Mouse (Mus musculus): ENCODE data around the gene Tnfrsf13c. TPM values are rescaled to one million over a fixed set of nuclear protein-coding genes. Genes with fewer than 3 reads are reported as not detected.

The Tnfrsf13c gene
- total and polyA plus RNA-seq, 3 experiments, result 204 to 287 (median 257) TPM

- TF ChIP-seq PAX5 (IDR thresholded peaks at IDR 0.05; ENCODE audit: low read length) (no peak), HCFC1 (IDR thresholded peaks at IDR 0.05; ENCODE audit: low read depth, low read length) (no peak), ZKSCAN1 (IDR thresholded peaks at IDR 0.05; ENCODE audit: borderline replicate concordance, low read depth, low read length) (no peak), MAX (IDR thresholded peaks at IDR 0.05; ENCODE audit: low read length) (no peak)
These were observed 35.3 kb upstream of the Tnfrsf13c start (continued) for GRCm38 (mm10) chr15:82259510-82259909.

GRCm38 (mm10) chr15:82255944-82256383 lies 31.8 kb upstream of the Tnfrsf13c start:
- no peak overlapping the region for H3K27ac ChIP-seq (ENCODE audit: insufficient read depth, low read depth)
- H3K27me3 ChIP-seq (replicated peaks), result peaks cover 67% of the 10 kb centered on the region
- in situ Hi-C loops (cut with MboI; ENCODE audit: low pct_ligation_motif_present, low pct_unique_long_range_greater_than_20kb, low sequenced_read_pairs), result loop anchor here (25.0 kb wide), 1 partner anchor 831 kb away; the partner anchor contains the start of gene Serhl

GRCm38 (mm10) chr15:82255248-82255647 lies 31.1 kb upstream of the Tnfrsf13c start:
- dilution Hi-C loops (cut with MboI; ENCODE audit: extremely low pct_ligation_motif_present, extremely low pct_unique_long_range_greater_than_20kb, low sequenced_read_pairs), result no loop called here
- no peak overlapping the region for H3K4me2 ChIP-seq (ENCODE audit: insufficient read depth, low read depth, poor library complexity, severe bottlenecking)
- H3K36me3 ChIP-seq (replicated peaks in 1 of 2; ENCODE audit: control insufficient read depth in 1 of 2, insufficient read depth in 1 of 2, low read length in 1 of 2), result no peaks in the 10 kb centered on the region

More at GRCm38 (mm10) chr15:82255944-82256383, 31.8 kb upstream of the Tnfrsf13c start:
- dilution Hi-C loops (cut with MboI; ENCODE audit: extremely low pct_ligation_motif_present, extremely low pct_unique_long_range_greater_than_20kb, low sequenced_read_pairs), result no loop called here
- H3K36me3 ChIP-seq (replicated peaks in 1 of 2; ENCODE audit: control insufficient read depth in 1 of 2, insufficient read depth in 1 of 2, low read length in 1 of 2), result no peaks in the 10 kb centered on the region
- TF ChIP-seq NRF1 (IDR thresholded peaks at IDR 0.05; ENCODE audit: low read depth, low read length), result no peak
- TF ChIP-seq IRF4 (IDR thresholded peaks at IDR 0.05; ENCODE audit: low read depth, low read length), result no peak
- TF ChIP-seq CHD2 (IDR thresholded peaks at IDR 0.05; ENCODE audit: low read length), result no peak
- TF ChIP-seq JUND (conservative IDR thresholded peaks at IDR 0.05; ENCODE audit: low read depth, low read length), result no peak
- TF ChIP-seq RAD21 (IDR thresholded peaks at IDR 0.05; ENCODE audit: low read depth, low read length), result no peak
- peak in 1 of 2 experiments; percentile 21; a peak in 1 of 4 replicates for TF ChIP-seq CTCF (conservative IDR thresholded peaks at IDR 0.05 in 1 of 2, IDR thresholded peaks at IDR 0.05 in 1 of 2; ENCODE audit: low read depth in 2 of 2, low read length in 2 of 2)
- no peak for TF ChIP-seq ZNF384 (IDR thresholded peaks at IDR 0.05; ENCODE audit: low read depth, low read length)
- no peak for TF ChIP-seq USF2 (conservative IDR thresholded peaks at IDR 0.05; ENCODE audit: low read depth, low read length)
- no peak for TF ChIP-seq GABPA (IDR thresholded peaks at IDR 0.05; ENCODE audit: insufficient replicate concordance, low read depth, low read length)
- TF ChIP-seq TCF12 (IDR thresholded peaks at IDR 0.05; ENCODE audit: low read depth, low read length), result peak; percentile 33; the same call in 1 of the 2 replicates
- TF ChIP-seq ZC3H11A (IDR thresholded peaks at IDR 0.05; ENCODE audit: low read depth, low read length), result no peak
- no peak for TF ChIP-seq SMC3 (IDR thresholded peaks at IDR 0.05; ENCODE audit: low read depth, low read length)
- no peak for TF ChIP-seq SIN3A (IDR thresholded peaks at IDR 0.05; ENCODE audit: low read length)
- H3K4me1 ChIP-seq (ENCODE audit: control insufficient read depth in 1 of 2, insufficient read depth in 2 of 2), result peaks cover 8 to 17% of the 10 kb centered on the region in 2 experiments
- H3K9ac ChIP-seq (ENCODE audit: insufficient read depth, low read depth), result no peak overlapping the region
- no peak overlapping the region for H3K4me2 ChIP-seq (ENCODE audit: insufficient read depth, low read depth, poor library complexity, severe bottlenecking)
- no peak overlapping the region for H3K4me3 ChIP-seq (replicated peaks in 1 of 3; ENCODE audit: low read depth in 2 of 3, low read length in 2 of 3, poor library complexity in 1 of 3)
- H3K9me3 ChIP-seq (replicated peaks; ENCODE audit: low read length), result peaks cover 18% of the 10 kb centered on the region
- no peaks in the 10 kb centered on the region for H3K79me2 ChIP-seq (replicated peaks; ENCODE audit: control insufficient read depth, extremely low read depth, insufficient read depth, poor library complexity, severe bottlenecking)
- DNase-seq (ENCODE audit: extremely low read depth), result peak; percentile 35

More at GRCm38 (mm10) chr15:82255248-82255647, 31.1 kb upstream of the Tnfrsf13c start:
- Histone ChIP-seq H3K27me3 (replicated peaks) (peaks cover 61% of the 10 kb centered on the region), H3K27ac (ENCODE audit: insufficient read depth, low read depth) (no peak overlapping the region), H3K4me3 (replicated peaks in 1 of 3; ENCODE audit: low read depth in 2 of 3, low read length in 2 of 3, poor library complexity in 1 of 3) (no peak overlapping the region), H3K79me2 (replicated peaks; ENCODE audit: control insufficient read depth, extremely low read depth, insufficient read depth, poor library complexity, severe bottlenecking) (no peaks in the 10 kb centered on the region), H3K4me1 (ENCODE audit: control insufficient read depth in 1 of 2, insufficient read depth in 2 of 2) (peaks cover 8 to 17% of the 10 kb centered on the region in 2 experiments), H3K9me3 (replicated peaks; ENCODE audit: low read length) (peaks cover 18% of the 10 kb centered on the region), H3K9ac (ENCODE audit: insufficient read depth, low read depth) (no peak overlapping the region)
- TF ChIP-seq IRF4 (IDR thresholded peaks at IDR 0.05; ENCODE audit: low read depth, low read length), result no peak
- TF ChIP-seq SMC3 (IDR thresholded peaks at IDR 0.05; ENCODE audit: low read depth, low read length), result no peak
- TF ChIP-seq MYC (IDR thresholded peaks at IDR 0.05; ENCODE audit: low read depth, low read length), result no peak
- peak in 1 of 2 experiments; percentile 54; a peak in 2 of 4 replicates for TF ChIP-seq CTCF (conservative IDR thresholded peaks at IDR 0.05 in 1 of 2, IDR thresholded peaks at IDR 0.05 in 1 of 2; ENCODE audit: low read depth in 2 of 2, low read length in 2 of 2)
- DNase-seq (ENCODE audit: extremely low read depth), result no peak
- in situ Hi-C loops (cut with MboI; ENCODE audit: low pct_ligation_motif_present, low pct_unique_long_range_greater_than_20kb, low sequenced_read_pairs), result loop anchor here (25.0 kb wide), 1 partner anchor 832 kb away; the partner anchor contains the start of gene Serhl

All from CH12.LX (cell line).